Mouse (Mus musculus) MN1 (cell line): ENCODE measurements around the gene F13a1.

Experiments used
- DNase-seq: peaks from one replicate; pipeline ENCODE4 v3.0.0-alpha.2; 2016; ENCODE audit warnings: low spot score

The F13a1 gene

DNA sequence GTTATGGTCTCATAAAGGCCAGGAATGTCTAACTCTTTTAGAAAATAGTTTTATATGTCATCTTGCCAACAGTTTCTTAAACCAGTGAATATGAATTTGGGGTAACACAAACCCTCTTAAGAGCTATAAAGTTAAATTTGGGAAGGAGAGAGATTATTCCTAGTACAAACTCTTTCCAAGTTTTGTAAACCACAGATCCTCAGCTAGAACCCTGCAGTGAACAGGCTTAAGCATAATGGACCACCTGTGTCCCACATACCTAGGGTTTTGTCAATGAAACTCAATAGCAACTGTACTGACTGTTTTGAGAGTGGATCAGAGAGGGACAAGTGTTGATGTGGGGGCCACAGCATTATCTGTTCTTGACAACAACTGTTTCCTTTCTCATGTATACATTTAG is 96.4 kb downstream of the F13a1 start:
- DNase-seq = no peak

DNA sequence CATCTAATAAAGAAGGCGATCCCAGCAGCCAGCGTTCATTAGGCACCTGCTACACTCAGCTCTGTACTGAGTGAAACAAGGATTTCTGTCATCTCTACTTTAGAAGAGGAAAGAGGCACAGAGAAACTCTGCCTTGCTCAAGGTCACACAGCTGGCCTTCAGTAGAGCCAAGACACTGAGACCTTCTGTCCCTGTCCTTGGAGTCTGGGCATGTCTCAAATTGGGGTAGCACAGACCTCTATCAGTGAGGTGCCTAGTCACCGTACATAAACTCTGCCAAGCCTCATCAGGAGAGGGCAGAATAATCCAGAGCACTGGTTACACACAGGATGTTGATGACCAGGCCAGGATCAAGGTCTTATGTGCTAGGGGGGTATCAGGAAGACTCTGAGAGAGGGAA is 108.2 kb downstream of the F13a1 start:
- DNase-seq = no peak

DNA sequence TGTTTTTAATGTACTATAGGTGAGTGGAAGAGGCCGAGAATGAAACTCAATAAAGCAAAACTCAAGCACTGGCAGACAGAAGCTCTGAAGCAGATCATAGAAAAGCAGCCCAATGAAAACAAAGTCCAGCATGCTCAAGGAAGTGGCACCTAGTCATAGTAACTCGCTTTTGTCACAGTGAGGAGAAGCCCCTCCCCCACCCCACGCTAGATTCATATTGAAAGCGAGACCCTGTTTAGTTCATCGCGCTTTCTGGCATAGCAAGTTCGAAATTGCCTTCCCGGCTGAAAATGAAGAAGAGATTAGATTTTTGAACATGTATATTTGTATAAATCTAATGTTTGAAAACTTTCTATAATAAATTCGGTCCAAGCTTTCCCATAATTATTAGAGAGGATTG is 118.0 kb downstream of the F13a1 start:
- no peak for DNase-seq

DNA sequence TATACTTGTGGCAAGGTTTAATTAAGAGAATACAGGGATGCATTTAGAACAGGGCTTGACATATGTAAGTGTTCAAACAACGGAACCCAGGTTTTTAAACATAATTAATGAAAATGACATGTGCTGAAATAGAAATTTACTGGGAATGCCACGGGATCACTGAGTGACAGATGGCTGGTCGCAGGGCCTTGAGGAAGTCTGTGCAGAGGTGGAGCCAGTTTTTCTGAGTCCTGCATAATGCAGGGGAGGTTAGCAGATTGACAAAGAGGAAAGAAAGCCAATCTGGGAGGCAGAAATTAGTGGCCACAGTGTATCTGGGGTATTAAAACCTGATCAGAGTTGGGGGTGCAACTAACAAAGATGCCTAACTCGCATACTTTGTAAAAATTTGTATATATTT is 130.3 kb downstream of the F13a1 start:
- no peak for DNase-seq

DNA sequence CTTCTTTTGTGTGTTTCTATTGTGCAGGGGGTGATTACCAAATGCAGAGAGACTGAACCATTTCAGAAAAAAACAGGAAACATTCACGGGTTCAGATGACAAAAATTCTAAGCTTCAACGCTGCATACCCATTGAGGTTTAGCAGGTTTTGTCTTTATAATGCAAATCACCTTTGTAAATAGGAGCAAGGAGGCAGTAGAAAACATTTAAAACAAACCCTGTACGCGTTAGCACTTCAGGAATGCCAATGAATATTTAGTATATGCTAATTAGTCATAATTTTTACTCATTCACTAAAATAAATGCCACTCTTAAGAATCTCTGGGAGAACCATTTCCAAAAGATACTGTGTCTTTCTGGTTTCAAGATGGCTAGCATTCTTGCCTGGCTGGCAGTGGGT is 146.2 kb downstream of the F13a1 start:
- no peak for DNase-seq

DNA sequence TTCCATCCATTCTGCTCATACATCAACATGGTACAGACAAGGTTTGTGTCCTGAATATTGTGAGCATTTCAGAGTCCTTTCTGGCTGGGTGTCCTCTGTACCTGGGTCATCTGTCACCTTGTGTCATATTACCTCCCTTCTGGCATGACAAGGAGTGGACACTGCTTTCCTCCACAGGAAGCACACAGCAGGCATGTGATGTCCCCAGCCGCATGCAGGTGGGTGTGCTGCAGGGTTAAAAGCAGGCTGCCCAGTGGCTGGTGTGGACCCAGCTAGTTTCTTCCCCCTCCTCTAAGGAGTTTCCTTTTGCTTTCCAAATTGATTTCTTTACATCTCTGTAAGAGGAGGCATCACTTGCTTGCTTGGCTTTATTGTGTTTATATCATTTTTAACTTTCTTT is 146.6 kb downstream of the F13a1 start:
- DNase-seq = no peak

DNA sequence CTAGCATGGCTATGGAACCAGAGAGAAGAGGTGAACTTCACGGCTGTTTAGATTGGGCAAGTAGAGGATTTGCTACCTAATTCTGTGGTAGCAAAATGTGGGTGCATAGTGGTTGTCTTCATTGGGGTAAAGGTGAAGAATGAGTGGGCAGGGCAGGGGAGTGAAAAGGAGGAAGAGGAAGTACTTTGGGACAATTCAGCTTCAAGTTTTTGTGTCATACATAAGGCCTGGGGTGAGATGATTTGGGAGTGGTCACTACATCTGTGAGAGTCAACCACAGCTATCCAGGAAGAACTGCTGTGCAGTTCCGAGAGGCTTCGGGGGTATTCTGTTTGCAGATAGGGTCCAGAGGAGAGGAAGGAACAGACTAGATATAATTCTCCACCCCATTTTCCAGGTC is 148.4 kb downstream of the F13a1 start:
- DNase-seq = no peak

DNA sequence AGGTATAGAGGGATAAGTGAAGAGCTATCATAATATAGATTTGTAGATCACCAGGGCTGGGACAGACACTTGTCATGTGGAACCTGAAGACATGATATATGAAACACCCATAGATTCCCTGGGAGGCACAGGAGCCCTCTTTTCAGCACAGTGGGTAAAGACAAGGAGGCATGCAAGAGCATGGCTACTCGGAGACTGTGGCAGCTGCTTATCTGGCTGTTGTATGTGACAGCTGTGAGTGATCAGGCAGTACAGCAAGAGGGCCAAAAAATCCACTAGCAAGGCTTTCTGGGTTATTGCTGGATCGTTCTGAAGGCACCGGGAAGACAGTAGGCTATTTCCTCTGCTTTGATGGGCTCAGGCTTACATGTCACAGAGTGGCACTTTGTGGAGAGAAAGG is 149.0 kb downstream of the F13a1 start:
- no peak for DNase-seq

DNA sequence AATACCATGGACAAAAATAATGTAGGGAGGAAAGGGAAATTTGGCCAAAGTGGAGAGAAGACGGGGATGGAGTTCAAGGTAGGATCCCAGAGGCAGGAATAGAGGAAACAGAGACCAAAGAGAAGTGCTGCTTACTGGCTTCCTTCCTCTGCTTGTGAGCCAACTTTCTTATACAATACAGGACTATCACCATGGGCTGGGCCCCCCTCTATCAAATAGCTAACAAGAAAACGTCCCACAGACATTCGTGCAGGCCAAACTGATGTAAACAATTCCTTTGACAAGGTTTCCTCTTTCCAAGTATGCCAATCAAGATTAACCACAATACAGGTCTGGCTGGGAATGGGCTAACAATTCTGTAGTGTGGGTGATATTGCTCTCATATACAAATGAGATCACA is 154.0 kb downstream of the F13a1 start:
- DNase-seq = no peak

DNA sequence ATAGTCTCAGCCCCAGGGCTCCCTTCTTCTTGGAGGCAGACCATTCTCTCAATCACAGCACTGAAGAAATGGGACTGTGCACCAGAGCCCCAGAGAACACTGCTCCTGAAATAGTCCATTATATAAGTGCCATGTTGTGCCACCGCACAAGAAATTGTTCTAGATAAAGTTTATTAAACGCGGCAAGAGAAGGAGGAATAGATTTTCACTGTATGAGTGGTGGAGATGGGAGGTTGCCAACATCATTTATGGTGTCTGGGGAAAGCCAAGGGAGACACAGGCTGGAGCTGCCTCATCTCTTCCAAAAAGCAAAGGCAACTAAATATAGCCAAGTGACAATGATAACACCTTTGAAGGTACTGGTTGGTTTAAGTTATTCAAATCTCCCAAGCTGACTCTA is 156.3 kb downstream of the F13a1 start:
- no peak for DNase-seq

DNA sequence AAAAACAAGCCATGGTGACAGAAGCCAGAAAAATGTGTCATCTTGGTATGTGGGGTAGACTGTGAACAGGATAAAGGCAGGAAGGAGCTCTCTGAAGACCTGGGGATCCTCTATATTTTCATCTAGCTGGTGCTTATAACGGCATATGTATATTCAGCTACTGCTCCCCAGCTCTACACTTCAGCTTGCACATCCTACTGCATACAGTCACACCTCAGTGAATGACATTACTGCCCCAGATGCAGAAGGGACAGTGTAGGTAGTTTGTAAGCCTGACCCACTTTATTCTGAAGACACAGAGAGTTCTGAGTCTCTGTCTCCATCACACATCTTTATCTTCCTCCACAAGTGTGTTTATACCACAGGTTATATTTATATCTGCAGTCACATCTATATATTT is 157.8 kb downstream of the F13a1 start:
- DNase-seq = no peak

DNA sequence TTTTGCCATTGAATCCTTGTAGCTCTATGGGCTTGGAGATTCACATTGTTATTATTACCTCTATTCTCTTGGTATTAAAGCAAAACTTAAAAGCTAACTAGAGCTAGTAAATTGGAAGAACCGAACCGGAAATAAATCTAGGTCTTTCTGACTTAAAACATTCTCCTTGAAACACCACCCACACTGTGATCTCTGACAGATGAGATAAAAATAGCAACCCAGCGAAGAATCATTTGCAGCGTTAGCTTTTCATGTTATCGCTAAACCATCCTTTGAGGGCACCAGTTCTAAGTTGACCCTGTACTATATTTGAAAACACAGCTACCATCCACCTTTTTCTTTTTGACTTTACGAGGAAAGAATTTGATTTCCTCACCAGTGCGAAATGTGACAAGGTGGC is 164.1 kb downstream of the F13a1 start:
- DNase-seq = no peak

DNA sequence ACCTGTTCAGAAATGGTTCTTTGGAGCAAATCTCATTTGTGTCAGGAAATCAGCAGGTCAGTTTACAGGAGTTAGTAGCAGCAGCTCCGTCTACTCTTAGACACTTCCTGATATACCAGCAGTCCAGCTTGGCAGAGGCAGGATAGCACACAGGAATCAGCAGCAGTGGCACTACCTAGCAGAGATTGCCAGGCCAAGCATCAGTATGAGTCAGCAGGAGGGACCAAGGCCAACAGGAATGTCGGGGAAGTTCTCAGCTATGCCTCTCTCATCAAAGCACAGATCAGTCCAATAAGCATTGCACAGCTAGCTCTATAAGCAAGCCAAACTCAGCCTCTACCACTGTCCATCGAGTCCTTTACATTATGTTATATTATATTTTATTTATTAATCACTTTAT is 210.9 kb downstream of the F13a1 start:
- DNase-seq = no peak
